Comparison of ENCODE assay signal across 7 mouse cellular contexts in the genomic region with DNA sequence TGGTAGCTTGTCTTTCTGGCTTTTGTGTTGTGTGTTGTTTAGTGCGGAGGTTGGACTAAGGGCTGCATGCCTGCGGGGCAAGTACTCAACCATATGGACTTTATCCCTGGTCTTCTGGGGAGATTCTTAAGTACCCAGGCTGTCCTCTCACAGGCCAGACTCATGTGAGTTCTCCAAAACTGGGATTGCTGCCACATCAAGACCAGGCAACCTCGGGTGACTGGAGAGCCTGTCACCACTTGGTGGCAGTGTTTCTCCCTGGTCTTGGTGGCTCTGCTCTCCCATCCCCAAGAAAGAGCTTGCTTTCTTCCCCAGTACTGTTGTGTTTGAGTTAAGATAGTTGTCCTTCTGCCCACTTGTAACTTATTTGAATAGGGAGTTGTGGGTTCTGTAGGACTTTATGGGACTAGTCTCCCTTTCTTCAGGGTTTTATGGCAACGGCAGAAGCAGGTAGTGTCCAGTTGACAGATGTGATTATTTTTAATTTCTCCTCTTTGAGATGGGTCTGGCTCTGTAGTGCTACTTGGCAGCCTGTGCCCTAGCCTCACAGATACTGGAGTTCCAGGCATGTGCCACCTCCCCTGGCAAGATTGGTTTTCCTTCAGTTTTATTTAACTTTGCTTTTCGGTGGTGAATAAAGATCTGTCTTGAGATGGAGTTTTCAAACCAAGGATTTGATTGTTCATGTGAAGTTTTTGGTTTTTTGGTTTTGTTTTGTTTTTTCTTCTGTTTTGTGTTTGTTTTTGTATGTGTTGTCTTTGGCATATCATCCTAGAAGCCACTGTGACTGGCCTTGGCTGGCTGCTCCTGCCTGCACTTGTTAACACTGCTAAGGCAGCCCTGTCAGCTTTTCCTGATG.
DNase-seq lines count a peak whose midpoint lies in the region; ATAC-seq lines count a peak whose summit lies in the region.

No protein-coding gene starts in this region.

- peak; percentile 85 for ATAC-seq in common myeloid progenitor, adult 5-6 weeks (replicated peaks; ENCODE audit: low read depth, poor library complexity, severe bottlenecking)
- ATAC-seq in inflammation-experienced regulatory T-cells, adult 6 months, result peak; percentile 60
- peak; percentile 94 for ATAC-seq in megakaryocyte progenitor cell, adult 5-6 weeks (replicated peaks; ENCODE audit: poor library complexity)

- DNase-seq in adrenal gland, adult 18-20 months (ENCODE audit: low spot score in 2 of 2), result peak; percentile 75 to 77
- peak; percentile 85 for DNase-seq in gastrocnemius, postnatal 10 days
- DNase-seq in left cerebral cortex, adult 9 months (ENCODE audit: low spot score in 2 of 2), result peak; percentile 46 to 85
- DNase-seq in right cerebral cortex, postnatal 25 days, result peak; percentile 79

Comparison
In these comparisons a context has a peak if more than half of its experiments do, and no peak if none do; other contexts are left out.
1. Peak in every context shown above with its lines: DNase-seq and ATAC-seq.